Mouse (Mus musculus) kidney, adult 2 months (tissue): ENCODE measurements at regions not wholly inside any gene's neighbourhood (a gene's known extent, or its start where the extent isn't known, plus 50 kb on each side); places are given as distances from the start of the nearest gene placed in this dataset.

Experiments used
- DNase-seq: peaks from one replicate; pipeline ENCODE4 v3.0.0; 2021
- H3K27ac ChIP-seq: fragments of 200-500 bp; 2 replicates; pipeline ENCODE4 v1.5.1; 2012; ENCODE audit warnings: low read depth, low read length, control low read depth, inconsistent platforms; ENCODE audit not compliant: insufficient read depth
- H3K27me3 ChIP-seq: fragments of 200-500 bp; replicated peaks from 2 replicates; pipeline ENCODE4 v1.6.1; 2012; ENCODE audit warnings: mild to moderate bottlenecking, moderate library complexity, low read length, inconsistent platforms; ENCODE audit not compliant: control insufficient read depth, insufficient read depth
- H3K36me3 ChIP-seq: fragments of 200-500 bp; 2 replicates; pipeline ENCODE4 v1.6.1; 2012; ENCODE audit warnings: mild to moderate bottlenecking, moderate library complexity, low read length, inconsistent platforms; ENCODE audit not compliant: control insufficient read depth, insufficient read depth
- H3K4me1 ChIP-seq: fragments of 200-500 bp; 2 replicates; pipeline ENCODE4 v1.6.1; 2011; ENCODE audit warnings: low read length; ENCODE audit not compliant: control insufficient read depth, insufficient read depth
- H3K4me3 ChIP-seq: fragments of 200-500 bp; 2 replicates; pipeline ENCODE4 v1.5.1; 2011; ENCODE audit warnings: mild to moderate bottlenecking, low read depth, low read length, control low read depth; ENCODE audit not compliant: insufficient read depth
- CTCF ChIP-seq: fragments of 200-500 bp; conservative IDR thresholded peaks from 2 replicates; pipeline ENCODE4 v1.5.1; 2011; ENCODE audit warnings: low read depth, mild to moderate bottlenecking, control low read depth, low read length, moderate library complexity, mixed read lengths; ENCODE audit not compliant: insufficient read depth, insufficient read length
- POLR2A ChIP-seq: fragments of 200-500 bp; IDR thresholded peaks from one replicate; pipeline ENCODE4 v1.6.1; 2011; ENCODE audit warnings: low read depth, low read length, control low read depth
- WGBS: fragments of 180-500 bp; shearing (Covaris S2); methylation state at CpG from one replicate; pipeline ENCODE4 v1.1.7; 2018; 5-methylcytosine and 5-hydroxymethylcytosine counted together

GRCm38 (mm10) chr3:34868698-34869409 is 218.6 kb downstream of the Sox2 start:
- H3K27me3 ChIP-seq = no peaks in the 10 kb centered on the region
- WGBS = 27% methylated on average over 16 of the region's 16 CpGs
- no peak overlapping the region for H3K4me3 ChIP-seq
- H3K4me1 ChIP-seq = no peaks in the 10 kb centered on the region
- H3K36me3 ChIP-seq = no peaks in the 10 kb centered on the region
- TF ChIP-seq POLR2A (no peak), CTCF (no peak)
- no peak for DNase-seq
- no peak overlapping the region for H3K27ac ChIP-seq

DNA sequence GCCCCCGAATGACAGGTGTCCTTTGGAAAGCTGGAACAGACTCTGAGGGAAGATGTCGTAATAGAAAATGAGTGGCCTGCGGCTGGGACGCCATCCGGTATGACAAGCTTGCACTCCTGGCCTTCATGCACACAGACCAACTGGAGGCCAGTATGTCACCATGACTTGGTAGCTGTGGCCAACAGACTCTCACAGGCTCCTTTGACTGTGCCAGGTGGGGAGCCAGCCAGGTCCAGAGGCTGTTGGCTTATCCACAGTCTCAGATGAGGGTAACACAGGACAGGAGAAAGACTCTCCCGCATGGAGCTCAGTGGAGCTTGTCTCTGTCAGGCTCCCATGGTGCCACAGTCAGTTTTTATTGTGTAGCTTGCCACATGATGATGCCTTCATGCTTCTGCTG is 219.7 kb downstream of the Sox2 start:
- H3K4me3 ChIP-seq = no peak overlapping the region
- H3K36me3 ChIP-seq = no peaks in the 10 kb centered on the region
- no peaks in the 10 kb centered on the region for H3K4me1 ChIP-seq
- H3K27ac ChIP-seq = no peak overlapping the region
- DNase-seq = no peak
- TF ChIP-seq CTCF (no peak), POLR2A (no peak)
- H3K27me3 ChIP-seq = no peaks in the 10 kb centered on the region
- WGBS = 91% methylated on average over 6 of the region's 6 CpGs

DNA sequence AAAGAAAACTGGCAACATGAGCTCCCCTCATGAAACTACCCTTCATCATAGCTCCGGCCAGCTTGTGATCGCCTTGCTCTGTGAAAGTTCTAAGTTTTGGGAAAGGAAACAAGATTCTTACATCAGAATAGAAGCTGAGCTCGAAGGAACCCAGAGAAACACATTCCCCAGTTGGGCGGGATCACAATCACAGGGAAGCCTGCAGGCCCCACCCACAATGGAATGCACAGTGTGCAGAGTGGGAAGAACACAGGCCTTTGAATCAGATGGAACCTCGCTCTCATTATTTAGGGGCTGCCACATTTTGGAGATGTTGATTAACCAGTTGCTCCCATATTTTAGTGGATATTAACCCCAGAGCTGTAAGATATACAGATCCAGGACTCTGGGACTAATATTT is 234.9 kb downstream of the Sox2 start:
- H3K27ac ChIP-seq = no peak overlapping the region
- TF ChIP-seq POLR2A (no peak), CTCF (no peak)
- H3K27me3 ChIP-seq = no peaks in the 10 kb centered on the region
- DNase-seq = no peak
- 76% methylated on average over 5 of the region's 5 CpGs for WGBS
- no peak overlapping the region for H3K4me3 ChIP-seq
- H3K36me3 ChIP-seq = no peaks in the 10 kb centered on the region
- no peaks in the 10 kb centered on the region for H3K4me1 ChIP-seq

DNA sequence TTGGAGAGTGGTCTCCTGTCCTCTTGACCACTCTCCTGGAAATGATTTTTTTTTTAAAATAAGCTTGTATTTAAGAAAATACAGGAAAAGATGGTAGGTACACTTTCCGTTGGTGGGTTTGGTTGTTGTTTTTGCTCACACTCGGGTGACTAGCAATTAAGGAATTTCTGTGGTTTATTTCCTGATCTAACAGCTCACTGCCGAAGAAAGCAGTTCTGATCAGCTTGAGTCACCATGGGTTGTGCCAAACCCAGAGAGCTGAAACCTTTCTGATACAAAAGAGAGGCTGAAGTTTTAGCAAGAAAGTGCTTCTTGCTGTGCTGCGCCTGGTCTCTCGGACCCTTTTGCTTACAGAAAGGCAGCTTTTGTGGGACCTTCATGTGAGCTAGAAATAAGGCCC is 243.2 kb downstream of the Sox2 start:
- no peak for DNase-seq
- Histone ChIP-seq H3K36me3 (no peaks in the 10 kb centered on the region), H3K4me3 (no peak overlapping the region), H3K27ac (no peak overlapping the region), H3K4me1 (no peaks in the 10 kb centered on the region), H3K27me3 (no peaks in the 10 kb centered on the region)
- no peak for TF ChIP-seq POLR2A
- TF ChIP-seq CTCF = no peak
- WGBS = 66% methylated on average over 5 of the region's 5 CpGs

DNA sequence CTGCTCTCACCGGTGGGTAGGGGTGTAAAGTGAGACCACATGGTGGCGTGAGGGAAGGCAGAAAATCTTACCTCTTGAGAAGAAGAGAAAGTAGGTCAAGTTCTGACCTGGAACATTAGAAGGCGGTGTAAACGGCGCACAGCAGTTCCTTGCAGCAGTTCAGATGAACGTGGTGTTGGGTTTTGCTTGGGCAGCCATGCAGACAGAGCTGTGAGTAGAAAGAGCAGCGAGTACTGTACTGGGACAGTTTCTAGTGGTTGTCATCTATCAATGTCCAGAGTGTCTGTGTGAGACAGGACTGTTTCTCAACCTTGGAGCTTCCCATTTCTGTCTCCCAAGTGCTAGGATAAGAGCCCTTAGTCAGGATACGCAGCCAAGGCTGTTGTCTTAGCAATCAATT is 252.9 kb downstream of the Sox2 start:
- no peak overlapping the region for H3K4me3 ChIP-seq
- no peaks in the 10 kb centered on the region for H3K36me3 ChIP-seq
- WGBS = 45% methylated on average over 8 of the region's 8 CpGs
- no peaks in the 10 kb centered on the region for H3K27me3 ChIP-seq
- no peak overlapping the region for H3K27ac ChIP-seq
- no peak for TF ChIP-seq POLR2A
- no peak for TF ChIP-seq CTCF
- no peaks in the 10 kb centered on the region for H3K4me1 ChIP-seq
- DNase-seq = peak; percentile 55

GRCm38 (mm10) chr3:34908489-34908888 is 258.3 kb downstream of the Sox2 start:
- 87% methylated on average over 5 of the region's 5 CpGs for WGBS
- H3K4me3 ChIP-seq = no peak overlapping the region

GRCm38 (mm10) chr3:34909350-34909749 is 259.1 kb downstream of the Sox2 start:
- TF ChIP-seq POLR2A (no peak), CTCF (no peak)
- H3K4me1 ChIP-seq = no peaks in the 10 kb centered on the region
- no peaks in the 10 kb centered on the region for H3K36me3 ChIP-seq
- H3K27me3 ChIP-seq = no peaks in the 10 kb centered on the region
- H3K4me3 ChIP-seq = no peak overlapping the region
- H3K27ac ChIP-seq = no peak overlapping the region
- no peak for DNase-seq
- WGBS = 80% methylated on average over 3 of the region's 3 CpGs

More at GRCm38 (mm10) chr3:34908489-34908888, 258.3 kb downstream of the Sox2 start:
- no peak for TF ChIP-seq POLR2A
- TF ChIP-seq CTCF = no peak
- H3K27me3 ChIP-seq = no peaks in the 10 kb centered on the region
- no peaks in the 10 kb centered on the region for H3K4me1 ChIP-seq
- H3K27ac ChIP-seq = no peak overlapping the region
- no peak for DNase-seq
- no peaks in the 10 kb centered on the region for H3K36me3 ChIP-seq

GRCm38 (mm10) chr3:34918326-34918932 is 268.2 kb downstream of the Sox2 start:
- DNase-seq = no peak
- Histone ChIP-seq H3K4me3 (no peak overlapping the region), H3K4me1 (no peaks in the 10 kb centered on the region), H3K36me3 (no peaks in the 10 kb centered on the region), H3K27ac (no peak overlapping the region), H3K27me3 (no peaks in the 10 kb centered on the region)
- 43% methylated on average over 6 of the region's 6 CpGs for WGBS
- TF ChIP-seq POLR2A = no peak
- no peak for TF ChIP-seq CTCF
